Mouse (Mus musculus) telencephalon, adult 2 months (tissue): ENCODE data around the gene Wfikkn1.

Experiments
- DNase-seq: peaks from one replicate; pipeline ENCODE4 v3.0.0-alpha.2; 2011; ENCODE audit warnings: low read depth, low spot score

Gene Wfikkn1

GRCm38 (mm10) chr17:25837076-25837410 lies 43.6 kb downstream of the Wfikkn1 start, which contains the start of gene Rhbdl1:
Gene Rhbdl1 (minus strand): TSS chr17:25837295.
- DNase-seq, result peak; percentile 78

DNA sequence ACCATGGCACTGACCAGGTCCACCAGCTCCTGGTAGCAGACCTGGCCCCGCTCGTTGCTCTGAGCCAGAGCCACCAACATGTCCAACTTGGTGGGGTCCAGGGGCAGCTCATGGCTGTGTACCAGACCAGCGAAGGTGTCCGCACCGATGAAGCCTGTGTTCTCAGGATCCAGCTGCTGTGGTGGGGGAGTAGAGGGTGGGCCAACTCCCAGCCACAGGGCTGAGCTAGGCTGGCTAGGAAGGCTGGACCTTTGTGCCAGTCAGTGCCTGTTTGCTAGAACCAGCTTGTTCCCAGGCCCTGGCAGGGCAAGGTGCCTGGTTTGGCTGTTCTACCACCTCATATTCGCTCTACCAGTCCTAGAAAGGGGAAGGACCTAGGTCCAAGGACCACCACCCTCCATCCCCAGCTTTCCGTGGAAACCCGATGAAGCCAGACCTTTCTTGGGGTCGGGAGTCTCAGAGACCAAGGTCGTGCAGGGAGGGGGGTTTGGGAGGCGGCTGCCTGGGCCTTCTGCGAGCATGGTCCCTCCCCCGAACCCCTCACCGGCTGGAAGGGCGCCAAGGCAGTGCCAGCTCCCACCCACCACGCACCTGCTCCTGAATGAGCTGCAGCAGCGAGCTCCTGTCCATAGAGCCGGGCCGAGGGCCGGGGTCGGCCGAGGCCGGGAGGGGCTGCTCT lies 44.1 kb downstream of the Wfikkn1 start:
- DNase-seq, result no peak

DNA sequence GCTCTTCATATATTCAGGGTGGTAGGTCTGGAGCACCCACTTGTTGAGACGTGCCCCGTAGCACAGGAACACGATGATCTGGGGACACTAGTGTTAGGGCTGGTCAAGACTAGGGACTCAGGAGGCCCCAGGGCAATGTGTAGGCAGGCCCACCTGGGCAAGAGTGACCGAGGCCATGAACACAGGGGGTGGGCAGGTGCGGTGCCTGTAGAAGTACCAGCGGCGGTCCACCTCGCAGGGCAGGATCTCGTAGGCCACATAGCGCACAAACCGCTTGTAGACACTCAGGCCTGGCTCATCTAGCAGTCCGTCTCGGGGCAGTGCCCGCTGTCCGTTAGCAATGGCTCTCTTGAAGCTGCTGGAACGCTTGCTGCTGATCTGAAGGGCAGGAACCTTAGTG lies 44.8 kb downstream of the Wfikkn1 start:
- DNase-seq, result no peak

DNA sequence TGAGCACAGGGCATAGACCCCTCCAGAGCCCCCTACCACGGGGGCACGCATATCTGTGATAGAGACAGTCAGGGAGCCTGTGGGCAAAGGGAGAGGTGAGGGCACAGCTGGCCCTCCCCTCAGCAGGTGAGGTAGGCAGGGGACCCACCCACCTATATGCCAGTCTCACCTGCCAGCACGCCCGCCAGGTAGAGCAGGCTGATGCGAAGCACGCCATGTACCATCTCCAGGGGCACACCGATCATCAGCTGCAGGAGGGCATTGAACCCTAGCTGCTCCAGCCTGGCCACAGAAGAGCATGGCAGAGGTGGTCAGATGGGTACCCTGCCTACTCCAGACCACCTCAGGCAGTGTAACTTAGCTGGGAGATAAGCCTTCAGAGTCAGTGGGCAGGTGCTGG lies 45.4 kb downstream of the Wfikkn1 start:
- no peak for DNase-seq

DNA sequence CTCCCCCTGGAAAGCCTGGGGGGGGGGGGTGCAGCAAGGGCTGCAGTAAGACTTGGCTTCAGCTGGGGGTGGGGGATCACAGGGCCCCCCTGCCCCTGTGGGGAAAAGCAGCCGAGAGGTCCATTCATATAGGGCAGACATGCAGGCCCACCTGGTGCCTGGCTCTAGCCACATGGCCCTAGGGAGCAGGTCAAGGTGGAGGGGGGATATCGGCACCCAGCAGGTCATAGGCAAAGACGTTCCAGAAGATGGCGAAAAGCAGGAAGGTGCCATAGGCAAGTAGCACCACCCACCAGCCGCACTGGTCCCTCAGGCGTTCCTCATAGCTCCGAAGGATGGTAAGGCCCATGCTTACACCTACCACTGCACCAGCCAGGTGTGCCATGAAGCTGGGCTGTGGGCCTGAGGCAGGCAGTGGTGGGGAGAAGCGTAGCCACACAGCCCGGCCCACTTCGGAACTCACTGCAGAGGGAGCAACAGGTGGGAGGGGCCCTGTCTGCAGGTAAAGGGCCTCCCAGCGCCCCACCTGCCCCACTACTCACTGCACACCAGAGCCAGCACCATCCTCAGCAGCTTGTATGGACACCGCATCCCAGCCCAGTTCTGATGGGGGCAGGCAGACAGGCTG lies 45.9 kb downstream of the Wfikkn1 start:
- DNase-seq, result no peak

DNA sequence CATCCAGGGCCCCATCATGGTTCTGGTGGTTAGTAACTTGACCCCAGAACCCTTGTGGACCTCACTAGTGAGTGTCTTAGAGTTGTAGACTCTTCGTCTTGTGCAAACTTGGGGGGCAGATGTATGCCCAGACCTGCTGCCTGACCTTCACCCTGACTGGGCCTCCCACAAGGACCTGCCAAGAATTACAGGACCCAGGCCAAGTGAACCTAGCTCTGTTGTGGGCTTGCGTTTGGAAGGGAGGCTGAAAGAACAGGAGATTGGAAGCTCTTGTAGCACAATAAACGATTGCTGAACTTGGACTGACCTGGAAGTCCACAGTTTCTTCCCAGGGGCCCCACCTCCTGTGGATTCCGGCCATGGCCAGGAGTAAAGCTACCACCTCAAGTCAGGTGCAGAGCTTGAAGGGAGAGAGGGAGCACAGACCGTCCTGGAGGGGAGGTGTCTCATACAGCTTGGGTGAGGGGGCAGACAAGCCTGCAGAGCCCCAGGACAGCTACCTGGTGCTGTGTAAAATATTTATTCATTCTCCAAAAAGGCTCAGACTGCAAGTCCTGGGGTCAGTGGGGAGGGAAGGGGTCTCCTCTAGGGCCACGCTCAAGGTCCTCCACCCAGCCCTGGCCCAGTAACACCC lies 46.6 kb downstream of the Wfikkn1 start:
- DNase-seq, result no peak

DNA sequence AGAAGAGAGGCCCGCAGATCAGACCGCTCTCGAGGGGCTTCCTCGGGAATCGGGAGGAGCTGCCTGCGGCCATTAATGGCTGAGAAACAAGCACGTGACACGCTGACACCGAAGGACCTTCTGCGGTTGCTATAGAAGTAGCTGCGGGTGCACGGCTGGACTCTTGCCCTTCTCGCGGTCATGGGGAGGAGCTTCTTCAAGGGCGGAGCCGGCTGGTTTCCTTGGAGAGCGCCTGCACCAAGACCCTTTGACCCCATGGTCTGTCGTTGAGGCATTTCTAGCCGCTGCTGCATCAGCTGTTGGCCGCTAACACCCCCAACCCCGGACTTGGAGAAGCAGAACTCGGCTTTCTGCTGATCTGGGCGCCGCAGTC lies 47.4 kb downstream of the Wfikkn1 start, which contains the start of gene Stub1:
Stub1 (minus strand) TSS at position 114 of the 373 bp plus-strand sequence.
- peak; percentile 85 for DNase-seq

GRCm38 (mm10) chr17:25832436-25833290 lies 48.0 kb downstream of the Wfikkn1 start:
- DNase-seq, result peak; percentile 99

- DNase-seq, result no peak
These were observed 49.0 kb downstream of the Wfikkn1 start for GRCm38 (mm10) chr17:25831451-25832281.

DNA sequence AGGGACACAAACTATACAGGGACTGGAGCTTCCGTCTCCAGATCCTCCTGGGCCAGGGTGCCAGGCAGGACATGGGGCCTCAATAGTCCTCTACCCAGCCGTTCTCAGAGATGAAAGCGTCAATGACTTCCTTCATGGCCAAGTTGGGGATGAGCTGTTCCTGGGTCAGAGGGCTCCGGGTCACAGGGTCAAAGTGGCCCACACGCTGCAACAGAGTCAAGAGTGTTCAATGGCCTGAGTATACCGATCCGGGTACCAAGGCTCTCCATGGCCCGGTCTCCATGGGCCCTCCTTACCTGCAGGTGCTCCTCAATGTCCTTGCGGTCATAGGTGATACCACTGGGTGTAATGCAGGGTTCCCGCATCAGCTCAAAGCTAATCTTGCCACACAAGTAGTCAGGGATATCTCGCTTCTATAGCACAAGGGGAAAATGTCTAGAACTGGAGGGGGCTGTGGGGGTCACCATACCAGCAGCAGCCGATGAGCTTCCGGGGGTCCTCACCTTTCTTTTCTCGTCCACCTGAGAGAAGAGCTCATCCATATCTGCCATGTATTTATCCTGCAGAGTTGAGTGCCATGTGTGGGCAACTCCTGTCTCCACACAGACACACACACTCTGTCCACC lies 49.7 kb downstream of the Wfikkn1 start:
- no peak for DNase-seq

GRCm38 (mm10) chr17:25830200-25830753 lies 50.4 kb downstream of the Wfikkn1 start:
- no peak for DNase-seq

- no peak for DNase-seq
These were observed 51.1 kb downstream of the Wfikkn1 start for GRCm38 (mm10) chr17:25829558-25830017.

DNA sequence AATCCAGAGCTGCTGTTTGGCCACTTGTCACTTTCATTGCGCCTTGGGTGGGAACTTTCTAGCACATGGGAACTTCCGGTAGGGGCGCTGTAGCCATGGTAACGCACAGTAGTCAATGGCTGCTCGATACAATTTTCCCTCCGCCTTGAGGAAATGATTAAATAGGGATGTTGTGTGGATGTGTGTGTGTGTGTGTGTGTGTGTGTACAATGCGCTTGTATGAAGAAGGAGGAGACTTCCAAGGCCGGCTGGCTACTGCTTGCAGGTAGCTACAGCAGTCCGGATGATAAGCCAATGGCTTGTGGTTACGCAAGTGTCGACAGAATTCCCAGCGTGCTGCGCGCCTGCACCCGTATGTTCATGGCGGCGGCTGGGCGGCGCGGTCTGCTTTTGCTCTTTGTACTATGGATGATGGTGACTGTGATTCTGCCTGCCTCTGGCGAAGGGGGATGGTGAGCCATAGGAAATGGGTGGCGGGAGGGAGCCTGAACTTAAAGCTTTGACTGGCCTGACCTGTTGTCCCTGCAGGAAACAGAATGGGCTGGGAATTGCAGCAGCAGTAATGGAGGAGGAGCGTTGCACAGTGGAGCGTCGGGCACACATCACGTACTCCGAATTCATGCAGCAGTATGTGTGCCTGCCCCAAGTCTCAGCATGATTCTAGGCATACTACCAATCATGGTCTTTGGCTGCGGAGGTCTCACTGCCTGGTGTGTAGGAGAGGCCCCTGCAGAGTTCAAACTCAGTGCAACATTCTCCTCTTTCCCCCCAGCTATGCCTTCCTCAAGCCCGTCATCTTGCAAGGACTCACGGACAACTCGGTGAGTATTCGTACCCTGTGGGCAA lies 51.7 kb downstream of the Wfikkn1 start, which contains the start of gene Jmjd8:
Jmjd8 (plus strand) TSS at position 156 of the 846 bp plus-strand sequence.
- peak; percentile 89 for DNase-seq

GRCm38 (mm10) chr17:25828223-25828594 lies 52.4 kb downstream of the Wfikkn1 start:
- DNase-seq, result no peak
